In genomic region chr12:55518061-55518738, GRCm38 (mm10) we compare ENCODE assay signal across 9 mouse cellular contexts. TPM values are rescaled to one million over a fixed set of nuclear protein-coding genes. Genes with fewer than 3 reads are reported as not detected.
DNase-seq lines count a peak whose midpoint lies in the region; ATAC-seq and TF ChIP-seq lines count a peak whose summit lies in the region.
"Had no signal": no experiment of that assay in that cellular context is flagged by ENCODE, and none has a peak within 500 bp of the region (broad histone marks: within the 10 kb centered on the region; RNA-seq: fewer than 3 reads in every experiment).

No protein-coding gene starts in this region.

- no peak overlapping the region for H3ac ChIP-seq in myocyte (ENCODE audit: control insufficient read depth, insufficient read length)

- WGBS in forebrain, embryonic 10.5 days = 50% methylated on average over 15 of the region's 15 CpGs
- 38% methylated on average over 15 of the region's 15 CpGs for WGBS in forebrain, embryonic 16.5 days

- intact Hi-C loops in gastrocnemius, postnatal 14 days (cut with DNase I; ENCODE audit: low total_unique reads) = no loop called here
- intact Hi-C loops in left cerebral cortex, postnatal 14 days (cut with DNase I) = loop anchor here (5.0 kb wide), 1 partner anchor 314 kb away; no protein-coding TSS in a partner anchor

- no peak overlapping the region for H3K27ac ChIP-seq in forebrain, embryonic 10.5 days
- no peak overlapping the region for H3K27ac ChIP-seq in forebrain, embryonic 16.5 days (ENCODE audit: low read length)

- peak; percentile 70 for DNase-seq in forebrain, embryonic 10.5 days (ENCODE audit: extremely low spot score, low spot score)
- DNase-seq in cerebellum, postnatal 25 days = peak; percentile 55 to 71
- DNase-seq in gastrocnemius, postnatal 14 days = peak; percentile 64
- peak; percentile 23 to 58 for DNase-seq in left cerebral cortex, postnatal 14 days (ENCODE audit: low spot score in 2 of 2)
- peak; percentile 31 to 32 for DNase-seq in thymus, postnatal 36 days

- ATAC-seq in forebrain, embryonic 16.5 days = no peak

- peaks cover 8% of the 10 kb centered on the region; the same call in 1 of the 2 replicates for H3K4me1 ChIP-seq in forebrain, embryonic 10.5 days
- no peaks in the 10 kb centered on the region for H3K4me1 ChIP-seq in forebrain, embryonic 16.5 days (replicated peaks; ENCODE audit: control insufficient read depth, insufficient read depth, low read length)
- H3K4me1 ChIP-seq in E14TG2a.4 (replicated peaks; ENCODE audit: low read depth, low read length) = peaks cover 31% of the 10 kb centered on the region

- H3K4me3 ChIP-seq in forebrain, embryonic 10.5 days = no peak overlapping the region
- no peak overlapping the region for H3K4me3 ChIP-seq in forebrain, embryonic 16.5 days (replicated peaks; ENCODE audit: low read length)
- H3K4me3 ChIP-seq in E14TG2a.4 (replicated peaks; ENCODE audit: low read length) (peak overlapping the region; percentile 29; the same call in 1 of the 2 replicates), myocyte (no peak overlapping the region)

- no peaks in the 10 kb centered on the region for H3K9me3 ChIP-seq in forebrain, embryonic 10.5 days
- H3K9me3 ChIP-seq in forebrain, embryonic 16.5 days (ENCODE audit: control insufficient read depth, low read length) = no peaks in the 10 kb centered on the region
- H3K9me3 ChIP-seq in E14TG2a.4 (ENCODE audit: low read length) = no peaks in the 10 kb centered on the region

- peak; percentile 99 for TF ChIP-seq CTCF in E14TG2a.4 (conservative IDR thresholded peaks at IDR 0.05; ENCODE audit: low read length)

- H3K9ac ChIP-seq in forebrain, embryonic 16.5 days (replicated peaks; ENCODE audit: low read depth, low read length) = no peak overlapping the region

- no peaks in the 10 kb centered on the region for H3K27me3 ChIP-seq in forebrain, embryonic 10.5 days (ENCODE audit: poor library complexity, severe bottlenecking)
- H3K27me3 ChIP-seq in forebrain, embryonic 16.5 days (replicated peaks; ENCODE audit: control insufficient read depth, insufficient read depth, low read length) = 0 out of 2 replicates have a peak, but pooled peaks cover 2% of the 10 kb centered on the region
- no peaks in the 10 kb centered on the region; the same call in 1 of the 2 replicates for H3K27me3 ChIP-seq in E14TG2a.4 (ENCODE audit: insufficient read depth, low read length)
- H3K27me3 ChIP-seq in myocyte (ENCODE audit: control insufficient read depth, insufficient read depth, insufficient read length) = no peaks in the 10 kb centered on the region

- no peak overlapping the region for H3K4me2 ChIP-seq in forebrain, embryonic 16.5 days (ENCODE audit: low read length)
- H3K4me2 ChIP-seq in myocyte (ENCODE audit: low read depth) = peak overlapping the region; percentile 60

- no peak for TF ChIP-seq POLR2A in myocyte (IDR thresholded peaks at IDR 0.05; ENCODE audit: insufficient read length, low read depth)

- no peaks in the 10 kb centered on the region for H3K36me3 ChIP-seq in forebrain, embryonic 10.5 days (replicated peaks)
- no peaks in the 10 kb centered on the region for H3K36me3 ChIP-seq in forebrain, embryonic 16.5 days (ENCODE audit: control insufficient read depth, insufficient read depth)
- no peaks in the 10 kb centered on the region for H3K36me3 ChIP-seq in E14TG2a.4 (ENCODE audit: insufficient read depth, low read length)
- no peaks in the 10 kb centered on the region for H3K36me3 ChIP-seq in myocyte (ENCODE audit: control insufficient read depth, insufficient read depth)

- H3K79me2 ChIP-seq in myocyte (ENCODE audit: control insufficient read depth, insufficient read depth) = no peaks in the 10 kb centered on the region

TF ChIP-seq in myocyte, 11 proteins besides CTCF, POLR2A, EP300 and RAD21:
- TF ChIP-seq USF1 (IDR thresholded peaks at IDR 0.05; ENCODE audit: low read depth) = no peak
- TF ChIP-seq POLR2AphosphoS2 (IDR thresholded peaks at IDR 0.05; ENCODE audit: insufficient read length, low read depth) = no peak
- TF ChIP-seq SRF (IDR thresholded peaks at IDR 0.05; ENCODE audit: control insufficient read depth, insufficient read length, low read depth) = no peak
- peak; percentile 25 to 66 (median 60) for TF ChIP-seq MYOD1 (IDR thresholded peaks at IDR 0.05; ENCODE audit: control insufficient read depth in 1 of 3, insufficient read length in 2 of 3, low read depth in 2 of 3)
- no peak for TF ChIP-seq REST (IDR thresholded peaks at IDR 0.05; ENCODE audit: insufficient read depth, insufficient read length)
- no peak for TF ChIP-seq MAX (IDR thresholded peaks at IDR 0.05; ENCODE audit: low read depth)
- TF ChIP-seq E2F4 (IDR thresholded peaks at IDR 0.05; ENCODE audit: insufficient read depth) = no peak
- peak; percentile 8 for TF ChIP-seq TCF3 (IDR thresholded peaks at IDR 0.05; ENCODE audit: insufficient read length, low read depth)
- TF ChIP-seq MYOG (IDR thresholded peaks at IDR 0.05; ENCODE audit: control insufficient read depth in 1 of 3, insufficient read depth in 1 of 3, insufficient read length in 2 of 3, low read depth in 2 of 3) = peak in 2 of 3 experiments; percentile 26 to 69
- TF ChIP-seq TCF12 (IDR thresholded peaks at IDR 0.05; ENCODE audit: insufficient read depth, poor library complexity, severe bottlenecking) = peak; percentile 24
- peak; percentile 65; the same call in 1 of the 2 replicates for TF ChIP-seq CEBPB (IDR thresholded peaks at IDR 0.05; ENCODE audit: insufficient read depth, poor library complexity, severe bottlenecking)

RNA-seq across cellular contexts. Expression of gene Nfkbia, which starts 25.8 kb away (rescaled TPM):
- polyA plus RNA-seq in forebrain, embryonic 10.5 days (2016; fragmentation: Nextera tagmentation; extraction: Ambion mirVana) = 34.3 and 36.1 TPM in 2 replicates
- 53.4 and 58.5 TPM in 2 replicates for polyA plus RNA-seq in forebrain, embryonic 16.5 days (2015; fragmentation: Nextera tagmentation; extraction: Ambion mirVana)
- total RNA-seq in gastrocnemius, postnatal 14 days (2021) = 10 to 100 TPM; 22.8 to 38.3 TPM
- 10 to 100 TPM; 28.3 to 46.4 TPM for total RNA-seq in left cerebral cortex, postnatal 14 days (2021)
- polyA plus RNA-seq in myocyte (2012; fragmentation: generic; extraction: Trizol) = 18.0 TPM

RNA-seq across cellular contexts. Expression of gene Aldoart2, which starts 46.8 kb away (rescaled TPM):
- not detected in 2 replicates for polyA plus RNA-seq in forebrain, embryonic 10.5 days (2016; fragmentation: Nextera tagmentation; extraction: Ambion mirVana)
- polyA plus RNA-seq in forebrain, embryonic 16.5 days (2015; fragmentation: Nextera tagmentation; extraction: Ambion mirVana) = not detected in 2 replicates
- total RNA-seq in gastrocnemius, postnatal 14 days (2021) = under 1 TPM; 0.13 to 0.25 TPM
- not detected for total RNA-seq in left cerebral cortex, postnatal 14 days (2021)
- polyA plus RNA-seq in myocyte (2012; fragmentation: generic; extraction: Trizol) = 0.04 TPM
- total RNA-seq: neutrophil, adult 5-6 weeks had no signal
